Mouse (Mus musculus): ENCODE data around the gene Zfp385c. TPM values are rescaled to one million over a fixed set of nuclear protein-coding genes. Genes with fewer than 3 reads are reported as not detected.
"Not testable (repeated sequence)": the region's sequence is repeated elsewhere in the genome, so short reads cannot be mapped to it uniquely, and the experiment has no call there.

Zfp385c gene
- polyA plus RNA-seq, 1 experiment from 2014 or later, result 0.14 TPM

DNA sequence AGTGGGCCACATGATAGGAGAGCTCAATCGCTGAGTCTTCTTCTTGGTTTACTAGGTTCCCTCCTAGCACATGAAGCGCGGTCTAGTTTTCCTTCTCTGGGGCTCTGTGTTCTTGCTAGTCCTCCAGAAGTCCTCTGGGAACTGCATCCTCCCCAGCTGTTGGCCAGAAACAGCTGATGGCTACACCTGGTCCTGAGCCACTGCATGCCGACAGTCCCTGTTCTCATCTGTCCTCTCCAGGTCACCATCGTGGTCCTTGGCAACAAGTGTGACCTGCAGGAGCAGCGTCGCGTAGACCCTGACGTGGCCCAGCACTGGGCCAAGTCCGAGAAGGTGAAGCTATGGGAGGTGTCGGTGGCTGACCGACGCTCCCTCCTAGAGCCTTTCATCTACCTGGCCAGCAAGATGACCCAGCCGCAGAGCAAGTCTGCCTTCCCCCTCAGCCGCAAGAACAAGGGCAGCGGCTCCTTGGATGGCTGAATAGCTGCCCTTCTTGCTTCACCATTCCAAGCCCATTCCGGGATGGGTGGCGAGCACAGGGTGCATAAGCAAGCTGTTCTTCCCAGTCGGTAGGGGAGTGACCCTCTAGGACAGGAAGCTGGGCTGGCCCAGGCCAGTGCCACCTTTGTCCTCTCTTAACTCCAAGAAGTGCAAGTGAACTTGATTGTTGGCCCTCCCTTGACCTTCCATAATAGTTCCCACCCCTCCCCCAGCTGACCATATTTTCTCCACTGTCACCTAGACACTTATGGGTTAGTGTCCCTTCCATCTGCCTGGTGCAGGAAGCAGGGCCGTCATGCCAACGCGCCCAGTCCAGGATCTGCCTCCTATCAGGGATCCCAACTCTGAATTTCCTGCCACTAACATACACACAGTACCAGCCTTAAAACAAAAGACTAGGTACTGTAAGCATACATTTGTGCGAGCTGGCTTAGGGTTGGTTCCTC is 66.2 kb downstream of the Zfp385c start:
- H3K27me3 ChIP-seq (ENCODE audit: control insufficient read depth, insufficient read depth, low read length), result peaks cover 3% of the 10 kb centered on the region; the same call in 1 of the 2 replicates
- 92% methylated on average over 23 of the region's 23 CpGs for WGBS (ENCODE audit: insufficient replicate concordance)
- no peak overlapping the region for H3K27ac ChIP-seq (ENCODE audit: low read depth, low read length)

DNA sequence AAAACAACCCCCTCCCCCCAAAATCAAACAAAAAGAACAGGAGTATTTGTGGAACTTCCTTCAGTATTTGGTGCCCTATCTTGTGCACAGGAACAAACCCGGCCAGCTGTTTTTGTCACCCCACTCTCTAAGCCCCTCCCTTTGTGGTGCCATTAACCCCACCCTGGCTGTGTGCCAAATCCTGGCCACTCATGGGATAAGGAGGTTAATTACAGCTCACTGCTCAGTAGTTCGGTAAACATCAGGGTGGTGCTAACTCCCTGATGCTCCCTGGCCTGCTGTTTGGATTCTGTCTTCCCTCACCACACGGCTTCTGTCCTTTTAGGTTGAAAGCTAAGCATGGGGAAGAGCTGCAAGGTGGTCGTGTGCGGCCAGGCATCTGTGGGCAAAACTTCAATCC is 68.4 kb downstream of the Zfp385c start:
- peak overlapping the region; percentile 85; the same call in 1 of the 2 replicates for H3K4me3 ChIP-seq (ENCODE audit: low read depth, low read length)
- peaks cover 15% of the 10 kb centered on the region for H3K4me1 ChIP-seq (ENCODE audit: control insufficient read depth, insufficient read depth, low read length)
- no peak for ATAC-seq (replicated peaks; ENCODE audit: insufficient number of reproducible peaks, low FRiP score, low TSS enrichment)
- H3K27ac ChIP-seq (ENCODE audit: low read depth, low read length), result no peak overlapping the region
- H3K9ac ChIP-seq (ENCODE audit: low read depth, low read length), result peak overlapping the region; percentile 43; the same call in 1 of the 2 replicates
- 57% methylated on average over 5 of the region's 5 CpGs for WGBS (ENCODE audit: insufficient replicate concordance)
- H3K4me2 ChIP-seq, result peak overlapping the region; percentile 77
- peaks cover 11% of the 10 kb centered on the region; the same call in 1 of the 2 replicates for H3K36me3 ChIP-seq (ENCODE audit: control insufficient read depth, insufficient read depth, low read length)
- no peaks in the 10 kb centered on the region for H3K27me3 ChIP-seq (ENCODE audit: control insufficient read depth, insufficient read depth, low read length)
- H3K9me3 ChIP-seq (replicated peaks; ENCODE audit: control insufficient read depth, low read length), result no peaks in the 10 kb centered on the region

More for the DNA sequence above, 66.2 kb downstream of the Zfp385c start:
- no peak for ATAC-seq (replicated peaks; ENCODE audit: insufficient number of reproducible peaks, low FRiP score, low TSS enrichment)
- Histone ChIP-seq H3K9ac (ENCODE audit: low read depth, low read length) (no peak overlapping the region), H3K4me3 (ENCODE audit: low read depth, low read length) (no peak overlapping the region), H3K9me3 (replicated peaks; ENCODE audit: control insufficient read depth, low read length) (no peaks in the 10 kb centered on the region), H3K4me2 (no peak overlapping the region), H3K36me3 (ENCODE audit: control insufficient read depth, insufficient read depth, low read length) (peaks cover 11% of the 10 kb centered on the region; the same call in 1 of the 2 replicates), H3K4me1 (ENCODE audit: control insufficient read depth, insufficient read depth, low read length) (peaks cover 9% of the 10 kb centered on the region)

DNA sequence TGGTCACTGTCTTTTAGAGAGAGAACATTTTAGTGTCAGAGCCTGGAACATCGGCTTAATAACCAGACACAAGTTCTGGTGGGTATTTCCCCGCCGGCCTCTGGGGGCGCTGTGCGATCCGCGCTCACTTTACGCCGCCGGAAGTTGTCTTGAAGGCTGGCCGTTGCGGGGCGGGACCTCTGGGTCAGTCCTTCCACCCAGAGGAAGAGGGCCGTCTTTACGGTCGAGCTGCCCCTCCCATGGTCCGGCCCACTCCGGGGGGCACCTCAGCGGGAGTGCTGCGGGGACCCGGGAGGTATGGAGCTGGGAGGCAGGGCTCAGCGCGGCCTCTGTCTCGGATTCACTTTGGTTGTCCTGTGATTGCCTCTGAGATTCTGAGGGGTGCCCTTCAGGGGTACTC is 69.5 kb downstream of the Zfp385c start:
- peak overlapping the region; percentile 85 for H3K4me3 ChIP-seq (ENCODE audit: low read depth, low read length)
- peaks cover 11% of the 10 kb centered on the region; the same call in 1 of the 2 replicates for H3K36me3 ChIP-seq (ENCODE audit: control insufficient read depth, insufficient read depth, low read length)
- peak overlapping the region; percentile 77 for H3K4me2 ChIP-seq
- peaks cover 19% of the 10 kb centered on the region for H3K4me1 ChIP-seq (ENCODE audit: control insufficient read depth, insufficient read depth, low read length)
- WGBS (ENCODE audit: insufficient replicate concordance), result 1% methylated on average over 24 of the region's 24 CpGs
- no peaks in the 10 kb centered on the region for H3K27me3 ChIP-seq (ENCODE audit: control insufficient read depth, insufficient read depth, low read length)
- H3K9me3 ChIP-seq (replicated peaks; ENCODE audit: control insufficient read depth, low read length), result no peaks in the 10 kb centered on the region
- H3K27ac ChIP-seq (ENCODE audit: low read depth, low read length), result peak overlapping the region; percentile 83
- peak overlapping the region; percentile 89 for H3K9ac ChIP-seq (ENCODE audit: low read depth, low read length)
- ATAC-seq (replicated peaks; ENCODE audit: insufficient number of reproducible peaks, low FRiP score, low TSS enrichment), result peak; percentile 77

DNA sequence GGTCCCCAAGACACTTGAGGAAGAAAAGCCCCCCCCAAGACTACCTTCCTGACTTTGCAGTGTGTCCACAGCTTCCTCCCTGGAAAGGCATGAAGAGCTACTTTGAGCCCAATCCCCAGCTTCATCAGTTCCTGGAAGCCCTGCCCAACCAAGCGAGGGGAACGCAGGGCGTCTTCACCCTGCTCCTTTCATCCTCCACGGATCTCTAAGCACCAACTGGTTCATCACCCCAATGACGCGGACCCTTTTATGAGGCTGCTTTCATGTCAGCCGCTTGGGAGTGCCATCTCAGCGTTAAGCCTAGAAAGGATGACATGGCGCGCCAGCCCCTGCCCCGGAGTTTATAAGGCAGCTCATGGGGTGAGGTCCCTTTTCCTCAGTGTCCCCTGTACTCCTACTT is 72.3 kb downstream of the Zfp385c start, which contains the start of gene Dnajc7:
TSS of gene Dnajc7 (minus strand) at position 187 of the 400 bp plus-strand sequence.
- 6% methylated on average over 11 of the region's 11 CpGs for WGBS (ENCODE audit: insufficient replicate concordance)
- no peak for ATAC-seq (replicated peaks; ENCODE audit: insufficient number of reproducible peaks, low FRiP score, low TSS enrichment)

DNA sequence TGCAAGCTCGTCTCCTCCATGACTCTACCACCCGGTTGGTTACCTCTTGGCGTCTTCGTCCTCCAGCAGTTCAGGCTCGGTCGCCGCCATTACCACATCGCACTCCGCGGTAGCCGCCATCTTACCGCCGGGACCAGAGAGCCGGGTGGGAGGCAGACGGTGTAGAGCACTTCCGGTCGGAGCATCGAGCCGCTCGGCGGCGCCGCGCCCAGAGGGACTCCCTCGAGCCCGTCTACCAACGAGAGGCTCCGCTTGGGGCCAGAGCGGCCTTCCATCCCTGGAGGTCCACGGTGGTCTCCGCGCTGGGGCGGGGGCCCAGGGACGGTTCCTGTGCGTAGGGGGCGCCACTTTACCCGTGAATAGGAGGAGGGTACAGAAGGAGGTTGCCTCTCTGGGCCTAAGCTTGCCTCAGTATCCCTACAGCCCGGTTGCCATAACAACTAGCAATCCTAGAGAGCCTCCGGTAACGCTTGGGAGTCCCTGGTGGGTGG is 72.7 kb downstream of the Zfp385c start:
- peak; percentile 91 for ATAC-seq (replicated peaks; ENCODE audit: insufficient number of reproducible peaks, low FRiP score, low TSS enrichment)
- under 1% methylated on average over 40 of the region's 40 CpGs for WGBS (ENCODE audit: insufficient replicate concordance)

More for the DNA sequence above, 72.3 kb downstream of the Zfp385c start, which contains the start of gene Dnajc7:
- peak within 1 kb of the TSS; percentile 93 for H3K9ac ChIP-seq (ENCODE audit: low read depth, low read length)
- H3K4me1 ChIP-seq (ENCODE audit: control insufficient read depth, insufficient read depth, low read length), result peaks cover 25% of the 10 kb centered on the region
- H3K27ac ChIP-seq (ENCODE audit: low read depth, low read length), result peak within 1 kb of the TSS; percentile 94
- no peaks in the 10 kb centered on the region for H3K36me3 ChIP-seq (ENCODE audit: control insufficient read depth, insufficient read depth, low read length)
- no peaks in the 10 kb centered on the region for H3K27me3 ChIP-seq (ENCODE audit: control insufficient read depth, insufficient read depth, low read length)
- peak within 1 kb of the TSS; percentile 88 for H3K4me2 ChIP-seq
- peak within 1 kb of the TSS; percentile 90 for H3K4me3 ChIP-seq (ENCODE audit: low read depth, low read length)
- H3K9me3 ChIP-seq (replicated peaks; ENCODE audit: control insufficient read depth, low read length), result no peaks in the 10 kb centered on the region

DNA sequence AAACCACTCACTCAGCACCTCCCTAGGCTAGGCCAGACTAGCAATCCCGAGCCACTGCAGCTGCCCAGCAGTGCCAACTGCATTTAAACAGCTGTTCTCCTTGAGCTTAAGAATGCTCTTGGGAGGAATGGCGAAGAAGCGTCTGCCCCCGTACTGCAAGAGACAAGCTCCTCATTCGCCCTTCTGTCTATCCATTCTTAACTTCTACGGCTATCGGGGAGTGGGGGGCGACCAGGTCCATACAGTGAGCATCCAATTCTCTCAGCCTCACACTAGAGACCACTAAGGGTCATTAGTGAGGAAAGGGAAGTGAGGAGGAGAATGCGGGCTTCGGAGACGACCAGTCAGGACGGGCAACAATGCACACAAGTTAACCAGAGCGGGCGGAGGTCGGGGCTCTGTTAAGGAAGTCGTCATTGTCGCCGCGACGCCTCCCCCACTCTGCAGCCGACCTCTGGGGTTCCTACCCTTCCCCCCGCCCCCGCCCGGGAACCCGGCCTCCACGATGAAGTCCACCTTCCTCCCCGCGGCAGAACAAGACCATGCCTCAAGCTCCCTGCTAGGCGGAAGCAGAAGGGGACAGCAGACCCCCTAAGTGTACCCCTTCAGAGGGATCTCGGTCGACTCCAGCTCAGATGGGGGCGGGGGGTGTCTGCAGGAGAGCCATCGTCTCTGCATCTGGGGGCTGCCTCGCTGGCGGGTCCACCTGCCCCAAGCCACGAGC is 73.3 kb downstream of the Zfp385c start, which contains the start of gene Nkiras2:
TSS of gene Nkiras2 (plus strand) at position 484 of the 724 bp plus-strand sequence.
- Histone ChIP-seq H3K36me3 (ENCODE audit: control insufficient read depth, insufficient read depth, low read length) (no peaks in the 10 kb centered on the region), H3K9me3 (replicated peaks; ENCODE audit: control insufficient read depth, low read length) (no peaks in the 10 kb centered on the region), H3K4me1 (ENCODE audit: control insufficient read depth, insufficient read depth, low read length) (peaks cover 23% of the 10 kb centered on the region), H3K9ac (ENCODE audit: low read depth, low read length) (peak within 1 kb of the TSS; percentile 93), H3K27ac (ENCODE audit: low read depth, low read length) (peak within 1 kb of the TSS; percentile 94), H3K4me3 (ENCODE audit: low read depth, low read length) (peak within 1 kb of the TSS; percentile 90), H3K27me3 (ENCODE audit: control insufficient read depth, insufficient read depth, low read length) (no peaks in the 10 kb centered on the region), H3K4me2 (peak within 1 kb of the TSS; percentile 88)
- under 1% methylated on average over 34 of the region's 36 CpGs for WGBS (ENCODE audit: insufficient replicate concordance)
- ATAC-seq (replicated peaks; ENCODE audit: insufficient number of reproducible peaks, low FRiP score, low TSS enrichment), result peak; percentile 60

More for the DNA sequence above, 72.7 kb downstream of the Zfp385c start:
- no peaks in the 10 kb centered on the region for H3K9me3 ChIP-seq (replicated peaks; ENCODE audit: control insufficient read depth, low read length)
- H3K36me3 ChIP-seq (ENCODE audit: control insufficient read depth, insufficient read depth, low read length), result no peaks in the 10 kb centered on the region
- H3K4me2 ChIP-seq, result peak overlapping the region; percentile 88
- peak overlapping the region; percentile 94 for H3K27ac ChIP-seq (ENCODE audit: low read depth, low read length)
- H3K9ac ChIP-seq (ENCODE audit: low read depth, low read length), result peak overlapping the region; percentile 93
- peaks cover 25% of the 10 kb centered on the region for H3K4me1 ChIP-seq (ENCODE audit: control insufficient read depth, insufficient read depth, low read length)
- no peaks in the 10 kb centered on the region for H3K27me3 ChIP-seq (ENCODE audit: control insufficient read depth, insufficient read depth, low read length)
- H3K4me3 ChIP-seq (ENCODE audit: low read depth, low read length), result peak overlapping the region; percentile 90

DNA sequence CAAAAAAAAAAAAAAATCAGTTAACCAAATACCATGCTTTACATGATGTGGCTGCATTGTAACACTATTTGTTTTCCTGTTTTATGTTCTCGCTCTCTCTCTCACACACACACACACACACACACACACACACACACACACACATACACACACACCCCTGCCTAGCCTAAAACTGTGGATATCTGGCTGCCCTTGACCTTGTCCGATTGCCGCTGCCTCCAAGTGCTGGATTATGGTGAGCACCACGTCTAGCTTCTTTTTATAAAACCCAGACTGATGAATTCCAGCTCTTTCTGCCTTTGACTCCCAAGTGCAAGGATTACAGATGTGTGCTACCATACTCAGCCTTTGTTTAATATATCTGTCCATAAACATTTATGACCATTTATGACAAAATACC is 74.8 kb downstream of the Zfp385c start:
- H3K27ac ChIP-seq (ENCODE audit: low read depth, low read length), result no peak overlapping the region

DNA sequence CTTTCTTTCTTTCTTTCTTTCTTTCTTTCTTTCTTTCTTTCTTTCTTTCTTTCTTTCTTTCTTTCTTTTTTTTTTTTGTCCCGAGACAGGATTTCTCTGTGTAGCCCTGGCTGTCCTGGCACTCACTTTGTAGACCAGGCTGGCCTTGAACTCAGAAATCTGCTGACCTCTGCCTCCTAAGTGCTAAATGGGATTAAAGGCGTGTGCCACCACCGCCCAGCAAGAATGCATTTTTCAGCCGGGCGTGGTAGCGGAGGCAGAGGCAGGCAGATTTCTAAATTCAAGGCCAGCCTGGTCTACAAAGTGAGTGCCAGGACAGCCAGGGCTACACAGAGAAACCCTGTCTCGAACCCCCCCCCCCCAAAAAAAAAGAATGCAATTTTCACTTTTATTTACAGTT is 75.4 kb downstream of the Zfp385c start:
- H3K9me3 ChIP-seq (replicated peaks; ENCODE audit: control insufficient read depth, low read length); H3K9ac ChIP-seq (ENCODE audit: low read depth, low read length); ATAC-seq (replicated peaks; ENCODE audit: insufficient number of reproducible peaks, low FRiP score, low TSS enrichment); H3K27ac ChIP-seq (ENCODE audit: low read depth, low read length); H3K4me2 ChIP-seq; H3K36me3 ChIP-seq (ENCODE audit: control insufficient read depth, insufficient read depth, low read length); H3K27me3 ChIP-seq (ENCODE audit: control insufficient read depth, insufficient read depth, low read length); H3K4me3 ChIP-seq (ENCODE audit: low read depth, low read length): not testable (repeated sequence)
- WGBS (ENCODE audit: insufficient replicate concordance), result 90% methylated on average over 7 of the region's 7 CpGs
- H3K4me1 ChIP-seq (ENCODE audit: control insufficient read depth, insufficient read depth, low read length), result peaks cover 22% of the 10 kb centered on the region

More for the DNA sequence above, 74.8 kb downstream of the Zfp385c start:
- 0 out of 2 replicates have a peak overlapping the region, but pooled peaks have one; percentile 90 for H3K4me3 ChIP-seq (ENCODE audit: low read depth, low read length)
- no peaks in the 10 kb centered on the region for H3K27me3 ChIP-seq (ENCODE audit: control insufficient read depth, insufficient read depth, low read length)
- H3K9me3 ChIP-seq (replicated peaks; ENCODE audit: control insufficient read depth, low read length), result no peaks in the 10 kb centered on the region
- H3K36me3 ChIP-seq (ENCODE audit: control insufficient read depth, insufficient read depth, low read length), result no peaks in the 10 kb centered on the region
- H3K4me2 ChIP-seq, result peak overlapping the region; percentile 88
- 80% methylated on average over 4 of the region's 4 CpGs for WGBS (ENCODE audit: insufficient replicate concordance)
- peaks cover 19% of the 10 kb centered on the region for H3K4me1 ChIP-seq (ENCODE audit: control insufficient read depth, insufficient read depth, low read length)
- ATAC-seq (replicated peaks; ENCODE audit: insufficient number of reproducible peaks, low FRiP score, low TSS enrichment), result no peak
- H3K9ac ChIP-seq (ENCODE audit: low read depth, low read length), result no peak overlapping the region

All from heart, embryonic 11.5 days (tissue).